Mouse (Mus musculus) urinary bladder, adult 18-20 months (tissue): ENCODE data around the gene Ptprm.

Experiments
- DNase-seq, 2 experiments: peaks; one replicate each; pipeline ENCODE4 v3.0.0; 2022; ENCODE audit warnings: low spot score in 2 of 2, mixed read lengths in 2 of 2

The Ptprm gene

DNA sequence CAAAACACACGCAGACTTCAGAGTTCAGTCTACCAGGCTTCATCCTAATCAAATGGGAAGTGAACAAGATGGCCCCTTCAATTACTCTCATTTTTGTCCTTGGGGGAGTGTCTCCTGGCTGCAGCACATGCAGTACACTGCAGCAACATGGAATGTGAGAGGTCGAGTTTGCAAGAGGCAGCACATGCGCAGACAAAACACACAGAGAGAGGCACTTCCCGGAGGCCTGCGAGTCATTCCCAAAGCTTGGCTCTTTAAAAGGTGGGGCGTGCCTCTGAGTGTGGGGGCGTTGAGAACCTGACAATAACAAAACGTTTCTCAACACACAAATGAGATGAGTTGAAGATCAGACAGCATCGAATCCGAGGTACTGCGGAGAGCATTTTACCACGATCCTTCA, 215.3 kb downstream of the Ptprm start:
- DNase-seq, result no peak

GRCm38 (mm10) chr17:67136876-67137275, 217.4 kb downstream of the Ptprm start:
- DNase-seq, result no peak

- no peak for DNase-seq
Observed at GRCm38 (mm10) chr17:67136421-67136820, 217.8 kb downstream of the Ptprm start.

- no peak for DNase-seq
Observed at GRCm38 (mm10) chr17:67134235-67134634, 220.0 kb downstream of the Ptprm start.

DNA sequence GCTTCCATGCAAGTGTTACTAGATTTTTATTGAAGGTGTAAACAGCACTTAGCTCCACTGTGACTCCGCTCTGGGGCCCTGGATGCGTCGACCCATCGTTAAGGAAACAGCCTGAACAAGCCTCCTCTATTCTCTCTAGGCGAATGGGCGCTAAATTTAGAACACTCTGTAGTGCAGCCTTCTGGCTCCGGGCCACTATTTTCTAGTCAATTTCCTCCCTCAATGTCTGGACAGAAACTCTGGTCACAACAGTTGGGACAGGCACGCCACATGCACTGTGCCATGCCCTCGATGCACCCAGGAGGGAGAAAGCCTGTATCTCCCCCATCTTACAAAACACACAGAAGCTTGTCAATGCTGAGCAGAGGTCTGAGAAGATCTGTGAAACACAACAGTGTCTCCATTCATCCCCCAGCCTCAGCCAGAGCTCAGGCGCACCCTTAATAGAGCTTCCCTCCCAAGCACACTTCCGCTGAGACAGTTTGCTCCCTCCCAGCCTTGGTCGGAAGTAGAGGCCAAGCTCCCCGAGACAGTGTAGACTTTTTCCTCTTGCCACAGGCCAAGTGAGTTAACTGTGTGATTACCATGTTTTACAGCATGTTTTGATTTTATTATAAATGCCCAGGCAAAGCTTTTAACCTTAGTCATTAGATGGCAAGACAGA, 220.7 kb downstream of the Ptprm start:
- no peak for DNase-seq

GRCm38 (mm10) chr17:67133026-67133425, 221.2 kb downstream of the Ptprm start:
- no peak for DNase-seq

- DNase-seq, result no peak
Observed at GRCm38 (mm10) chr17:67127530-67127929, 226.7 kb downstream of the Ptprm start.

GRCm38 (mm10) chr17:67125596-67125995, 228.7 kb downstream of the Ptprm start:
- no peak for DNase-seq

DNA sequence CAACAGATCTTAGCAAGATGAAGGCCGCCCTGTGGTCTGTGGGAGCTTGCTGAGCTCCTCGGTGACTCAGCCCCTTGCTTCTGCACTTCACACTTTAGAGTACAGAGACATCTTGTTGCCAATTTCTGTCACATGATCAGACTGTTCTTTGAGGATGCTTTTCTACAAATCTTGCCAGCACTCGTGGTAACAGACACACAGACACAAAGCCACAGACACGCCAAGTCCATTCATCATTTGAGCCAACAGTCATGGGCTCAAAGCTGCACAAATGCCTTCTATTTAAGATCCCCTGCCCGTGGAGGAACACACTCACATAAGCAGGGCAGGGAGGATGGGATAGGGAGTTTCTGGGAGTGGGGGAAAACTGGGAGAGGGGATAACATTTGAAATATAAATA, 230.0 kb downstream of the Ptprm start:
- no peak for DNase-seq

DNA sequence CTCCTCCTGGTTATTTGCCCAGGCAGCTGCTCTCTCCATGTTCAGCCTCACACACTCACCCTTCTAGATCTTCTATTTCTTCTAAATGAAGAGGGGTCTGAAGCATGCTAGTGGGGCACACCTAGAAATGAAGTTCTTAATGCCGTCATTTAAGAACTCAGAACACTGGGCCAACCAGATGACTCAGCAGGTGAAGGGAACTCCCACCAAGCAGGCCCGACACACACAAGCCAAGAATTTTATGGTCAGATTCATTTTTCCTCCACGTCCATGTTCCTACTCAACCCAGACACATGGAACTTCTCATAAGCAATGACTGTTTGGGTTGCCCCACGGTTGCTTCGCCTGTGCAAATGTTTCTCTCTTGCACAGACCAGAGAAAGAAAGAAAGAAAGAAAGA, 230.5 kb downstream of the Ptprm start:
- DNase-seq, result no peak

GRCm38 (mm10) chr17:67120863-67121262, 233.4 kb downstream of the Ptprm start:
- no peak for DNase-seq

- DNase-seq, result no peak
Observed at GRCm38 (mm10) chr17:67118676-67119340, 235.4 kb downstream of the Ptprm start.

DNA sequence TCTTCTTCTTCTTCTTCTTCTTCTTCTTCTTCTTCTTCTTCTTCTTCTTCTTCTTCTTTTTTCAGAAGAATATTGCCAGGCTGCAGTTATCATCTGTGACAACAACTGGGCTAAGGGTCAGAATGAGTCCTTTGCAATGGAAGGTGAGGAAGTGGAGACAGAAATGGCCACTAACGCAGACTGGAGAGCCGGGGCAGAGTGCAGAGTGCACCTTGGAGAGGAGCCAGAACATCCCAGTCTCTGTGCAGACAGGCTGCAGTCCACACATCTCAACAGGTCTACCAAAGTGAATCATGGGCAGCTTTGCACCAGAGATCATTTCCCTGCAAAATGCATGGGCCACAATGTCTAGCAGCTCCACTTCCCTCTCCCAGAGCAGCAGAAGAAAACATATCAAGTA, 239.4 kb downstream of the Ptprm start:
- DNase-seq, result no peak

- no peak for DNase-seq
Observed at GRCm38 (mm10) chr17:67112679-67113078, 241.6 kb downstream of the Ptprm start.

DNA sequence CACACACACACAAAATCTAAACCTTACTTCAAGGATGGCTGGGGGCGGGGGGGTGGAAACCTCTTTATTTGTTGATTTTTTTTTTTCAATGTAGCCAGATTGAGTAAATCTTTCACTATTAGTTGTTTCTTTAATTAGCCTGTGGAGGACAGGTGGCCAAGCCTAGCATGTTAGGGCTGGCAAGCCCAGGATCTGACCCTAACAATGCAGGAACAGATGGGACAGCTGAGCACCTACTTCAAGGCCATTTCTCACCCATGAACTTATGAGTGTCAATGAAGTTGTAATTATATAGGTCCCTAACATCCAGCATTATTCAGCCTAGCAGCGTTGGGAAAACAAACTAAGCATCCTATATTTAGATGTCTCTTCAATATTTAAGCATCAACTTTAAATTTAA, 248.1 kb downstream of the Ptprm start:
- no peak for DNase-seq

DNA sequence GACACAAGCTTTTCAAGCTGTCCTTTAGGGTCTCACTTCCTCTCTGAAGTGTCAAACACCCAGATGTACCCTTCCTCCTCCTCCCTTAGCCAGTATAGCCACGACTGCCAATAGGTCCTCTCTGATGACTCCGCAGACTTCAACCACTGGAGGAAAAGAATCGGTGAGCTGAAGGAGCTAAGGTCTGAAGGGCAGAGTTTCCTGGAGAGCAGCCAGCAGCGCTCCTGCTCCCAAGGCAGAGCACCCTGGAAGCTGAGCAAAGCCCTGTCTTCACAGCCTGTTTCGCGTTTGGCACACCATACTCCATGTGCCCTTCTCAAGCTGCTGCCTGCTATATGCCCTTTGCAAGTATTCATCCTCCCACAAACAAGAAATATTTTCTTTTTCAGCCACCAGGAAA, 252.2 kb downstream of the Ptprm start:
- DNase-seq, result no peak

DNA sequence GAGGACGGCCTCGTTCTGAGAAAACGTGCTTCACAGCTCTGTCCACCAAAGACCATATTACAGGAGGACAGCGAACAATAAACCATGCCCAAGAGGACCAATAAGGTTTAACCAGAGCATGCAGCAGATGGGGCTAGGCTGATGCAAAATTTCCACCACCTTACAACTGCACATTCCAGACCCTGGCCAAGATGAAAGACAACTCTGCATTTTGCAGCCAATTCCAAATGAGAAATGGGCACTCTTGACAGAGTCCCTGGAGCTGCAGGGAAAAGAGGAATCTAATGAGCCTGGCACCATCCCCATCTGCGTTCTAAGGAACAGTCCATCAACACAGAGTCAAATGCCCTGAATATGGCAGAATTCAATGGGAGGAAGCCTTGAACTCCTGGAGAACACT, 263.3 kb downstream of the Ptprm start:
- no peak for DNase-seq

DNA sequence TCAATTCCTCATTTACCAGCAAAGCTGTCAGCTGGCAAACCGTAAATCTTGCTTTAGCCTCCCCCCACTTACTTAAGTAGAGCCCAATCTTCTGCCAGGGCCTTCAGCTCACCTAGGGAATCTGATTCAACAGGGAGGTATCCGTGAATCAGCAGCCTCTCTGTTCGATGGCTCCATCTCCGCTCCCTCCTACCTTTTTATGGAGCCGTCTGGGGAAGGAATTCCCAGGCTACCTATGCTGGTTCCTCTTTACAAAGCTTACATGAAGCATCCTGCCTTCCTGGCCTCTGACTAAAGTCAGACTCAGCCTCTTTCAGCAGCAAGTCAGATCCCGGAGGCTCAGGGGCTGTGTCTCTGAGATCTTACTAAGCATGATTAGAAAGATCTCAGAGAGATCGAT, 264.1 kb downstream of the Ptprm start:
- no peak for DNase-seq

DNA sequence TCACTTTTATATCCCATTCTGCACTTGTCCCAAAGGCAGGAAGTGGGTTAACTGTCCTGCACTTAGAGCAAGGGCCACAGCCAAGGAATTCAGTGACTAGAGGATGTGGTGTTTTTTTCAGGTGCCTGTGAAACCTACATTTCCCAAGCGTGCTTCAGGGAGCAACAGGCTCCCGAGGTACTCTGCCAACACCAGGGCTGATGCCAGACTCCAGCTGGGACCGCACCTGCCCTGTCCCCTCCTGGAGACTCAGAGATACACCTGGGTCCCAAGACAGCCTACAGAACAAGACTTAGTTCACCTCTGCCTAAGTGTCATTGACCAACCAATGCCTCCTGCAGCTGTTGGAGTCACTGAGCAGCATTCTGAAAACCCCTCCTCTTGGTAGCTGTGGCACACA, 264.6 kb downstream of the Ptprm start:
- no peak for DNase-seq

DNA sequence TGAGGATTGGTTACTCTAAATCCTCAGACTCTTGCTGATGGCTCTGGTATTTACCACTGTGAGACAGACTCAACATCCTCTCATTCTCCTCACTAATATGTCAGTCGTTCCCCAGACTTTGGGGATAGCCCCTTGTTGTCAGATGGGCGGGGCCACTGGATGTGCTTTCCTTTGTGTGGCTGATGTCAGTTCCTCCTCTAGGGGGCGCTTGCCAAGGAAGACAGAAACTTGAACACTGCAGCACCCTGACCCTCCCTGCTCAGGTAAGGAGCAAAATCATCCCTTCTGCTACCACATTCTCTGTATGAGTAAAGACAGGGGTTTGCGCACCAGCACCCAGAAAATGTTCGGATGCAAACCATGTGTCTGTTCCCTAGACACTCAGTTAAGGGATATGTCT, 266.7 kb downstream of the Ptprm start:
- no peak for DNase-seq

DNA sequence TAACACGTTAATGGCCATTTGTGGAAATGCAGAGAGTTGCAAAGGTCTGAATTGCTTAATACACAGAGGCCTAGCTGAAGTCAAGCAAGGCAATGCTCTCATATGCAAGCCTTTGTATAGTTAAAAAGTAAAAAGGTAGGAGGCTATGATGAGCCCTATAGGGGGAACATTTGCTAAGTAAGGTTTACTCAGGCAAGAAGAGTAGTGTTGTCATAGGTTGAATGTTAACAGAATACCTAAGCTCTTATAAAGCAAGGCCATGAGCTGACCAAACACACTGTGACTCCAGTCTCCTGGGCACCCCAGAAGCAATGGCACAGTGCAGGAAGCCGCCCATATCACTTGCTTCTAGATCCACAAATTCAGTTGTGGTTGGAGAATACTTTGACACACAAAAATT, 267.4 kb downstream of the Ptprm start:
- DNase-seq, result no peak

GRCm38 (mm10) chr17:67084501-67084900, 269.8 kb downstream of the Ptprm start:
- no peak for DNase-seq

DNA sequence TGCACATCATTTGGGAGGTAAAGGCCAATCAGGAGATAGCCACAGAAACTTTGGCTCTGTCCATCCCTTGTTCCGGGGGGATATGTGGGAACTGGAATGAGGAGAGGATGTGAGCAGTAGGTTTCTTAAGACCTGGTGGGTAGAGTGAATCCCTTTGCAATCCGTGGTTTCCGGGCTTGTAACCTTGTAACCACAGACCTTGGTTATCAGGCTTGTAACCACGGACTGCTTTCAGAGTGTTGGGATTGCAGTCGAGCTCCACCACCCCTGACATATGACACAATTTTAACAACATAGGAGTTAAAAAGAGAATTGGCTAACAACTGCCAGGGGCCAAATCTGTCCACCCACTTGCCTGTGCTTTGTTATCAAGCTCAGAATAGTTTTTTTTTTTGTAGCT, 270.2 kb downstream of the Ptprm start:
- no peak for DNase-seq

DNA sequence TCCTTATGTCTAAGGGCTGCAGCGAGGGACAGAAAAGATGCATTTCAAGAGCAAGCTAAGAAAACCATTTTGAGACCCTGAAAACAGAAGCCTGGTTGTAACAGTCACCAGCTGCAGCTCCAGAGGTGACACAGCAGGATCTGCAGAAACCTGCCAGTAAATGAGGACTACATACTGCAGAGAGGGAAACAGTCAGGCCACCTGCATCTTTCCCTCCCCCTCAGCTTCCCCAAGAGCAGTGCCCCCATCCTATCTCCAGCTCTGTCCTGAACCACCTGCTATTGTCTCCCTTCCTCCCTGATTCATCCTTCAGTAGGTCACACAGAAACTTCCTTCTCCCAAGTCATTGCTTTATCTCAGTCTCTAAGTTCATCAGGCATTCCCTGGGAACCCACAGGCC, 274.7 kb downstream of the Ptprm start:
- DNase-seq, result no peak
